Mouse (Mus musculus) adipocyte (in vitro differentiated cells): ENCODE results near the gene Gm38431.
A peak's percentile ranks its signal among the peaks of the same experiment; 100 is the strongest.

ENCODE experiments used
- DNase-seq: peaks from one replicate; pipeline ENCODE4 v3.0.0-alpha.2; 2016; ENCODE audit warnings: low spot score

The Gm38431 gene

DNA sequence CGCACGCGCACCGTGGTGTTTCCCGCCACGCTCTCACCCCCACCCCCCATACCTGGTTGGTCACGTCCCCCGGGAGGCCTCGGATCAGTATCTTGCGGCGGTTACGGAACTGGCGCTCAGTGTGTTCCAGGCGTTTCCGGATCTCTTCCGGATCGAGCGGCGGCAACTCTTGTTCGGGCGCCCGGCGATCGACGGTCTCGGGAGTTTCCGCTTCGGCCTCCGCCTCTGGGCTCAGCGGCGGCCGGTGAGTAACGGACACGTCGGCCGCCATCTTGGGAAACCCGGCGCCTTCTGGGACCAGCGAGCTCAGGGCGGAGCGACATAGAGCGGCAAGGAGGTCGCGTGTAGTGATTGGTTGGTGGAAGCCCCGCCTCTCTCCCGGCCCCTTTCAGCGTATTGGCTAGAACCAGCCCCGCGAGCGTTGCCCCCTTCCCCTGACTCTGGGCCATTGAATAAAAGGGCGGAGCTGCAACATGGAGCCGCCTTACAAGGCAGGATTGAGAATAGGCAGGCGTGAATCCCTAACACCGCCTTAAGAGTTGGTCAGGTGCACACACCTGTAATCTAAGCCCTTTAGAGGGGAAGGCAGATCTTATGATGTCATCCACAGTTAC, at the start of gene Gm38431, which contains the start of gene Raver1:
TSS of gene Gm38431 (minus strand) at position 291 of the 614 bp plus-strand sequence.
TSS of gene Raver1 (minus strand) at position 302 of the 614 bp plus-strand sequence.
- DNase-seq, result peak; percentile 98

DNA sequence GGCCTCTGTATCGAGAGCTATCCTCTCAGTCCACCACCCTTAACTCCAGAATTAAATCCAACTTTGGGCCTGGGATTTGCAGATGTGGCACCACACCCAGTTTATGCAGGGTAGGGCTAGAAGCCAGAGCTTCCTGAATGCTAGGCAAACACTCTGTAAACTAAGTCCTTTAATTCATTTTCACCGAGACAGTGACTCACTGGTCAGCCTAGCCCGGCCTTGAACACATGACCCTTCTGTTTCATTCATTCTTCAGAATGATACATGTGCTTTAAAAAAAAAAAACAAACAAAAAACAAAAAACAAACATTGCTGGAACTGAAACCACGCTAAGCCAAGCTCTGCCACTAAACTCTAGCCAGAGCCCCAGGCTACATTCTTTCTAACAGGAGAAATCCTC, 46.6 kb upstream of the Gm38431 start:
- peak; percentile 17 for DNase-seq

DNA sequence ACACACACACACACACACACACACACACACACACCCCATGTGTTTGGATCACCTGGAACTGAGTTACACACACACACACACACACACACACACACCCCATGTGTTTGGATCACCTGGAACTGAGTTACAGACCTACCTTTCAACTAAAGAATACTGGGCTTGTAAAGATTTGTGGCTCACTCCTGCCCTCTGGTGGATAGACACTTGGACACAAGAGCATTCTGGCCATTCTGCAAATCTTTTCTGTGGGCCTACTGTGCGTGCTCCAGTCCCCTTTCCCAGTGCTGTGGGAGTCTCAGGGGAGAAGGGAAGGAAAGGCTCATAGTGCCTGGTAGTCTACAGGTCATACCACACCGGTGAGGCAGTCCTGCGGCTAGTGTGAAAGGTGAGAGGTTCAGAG, 45.4 kb upstream of the Gm38431 start:
- peak; percentile 73 for DNase-seq

DNA sequence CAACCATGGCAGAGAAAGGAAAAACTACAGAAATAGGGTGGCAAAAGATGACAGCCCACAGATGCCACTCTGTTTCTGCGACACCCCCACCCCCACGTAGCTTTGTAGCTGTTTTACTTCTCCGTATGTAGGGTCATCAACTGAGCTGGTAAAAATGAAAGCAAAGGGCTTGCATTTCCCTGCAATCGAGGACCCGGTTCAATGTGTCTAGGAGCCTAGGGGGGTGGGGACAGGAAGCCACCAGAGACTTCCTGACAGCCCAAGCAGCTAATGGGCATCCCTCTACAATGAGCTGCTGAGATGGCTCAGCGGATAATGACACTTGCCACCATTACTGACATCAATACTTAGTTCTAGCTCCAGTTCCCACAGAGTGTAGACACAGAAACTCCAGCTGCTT, 44.6 kb upstream of the Gm38431 start:
- DNase-seq, result no peak

DNA sequence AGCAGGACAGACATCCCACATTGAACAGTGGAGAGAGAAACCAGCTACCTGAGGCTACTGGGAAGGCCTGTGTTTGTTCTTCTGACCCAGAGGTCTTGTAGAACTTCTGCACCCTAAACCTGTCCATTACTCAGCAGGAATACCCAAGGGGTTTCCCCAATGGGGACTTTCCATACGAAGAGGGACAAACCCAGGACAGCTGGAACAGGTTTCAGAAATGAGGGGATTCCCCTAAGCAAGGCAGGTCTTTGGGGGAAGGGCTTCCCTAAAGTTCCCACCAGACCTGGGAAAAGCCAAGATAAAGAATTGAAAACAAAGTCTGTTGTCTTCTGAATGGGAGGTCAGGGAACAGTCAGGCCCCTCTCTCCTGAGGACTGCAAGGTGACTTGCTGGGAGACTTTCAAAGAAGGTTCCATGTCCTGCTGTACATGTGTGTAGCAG, 44.2 kb upstream of the Gm38431 start:
- no peak for DNase-seq

DNA sequence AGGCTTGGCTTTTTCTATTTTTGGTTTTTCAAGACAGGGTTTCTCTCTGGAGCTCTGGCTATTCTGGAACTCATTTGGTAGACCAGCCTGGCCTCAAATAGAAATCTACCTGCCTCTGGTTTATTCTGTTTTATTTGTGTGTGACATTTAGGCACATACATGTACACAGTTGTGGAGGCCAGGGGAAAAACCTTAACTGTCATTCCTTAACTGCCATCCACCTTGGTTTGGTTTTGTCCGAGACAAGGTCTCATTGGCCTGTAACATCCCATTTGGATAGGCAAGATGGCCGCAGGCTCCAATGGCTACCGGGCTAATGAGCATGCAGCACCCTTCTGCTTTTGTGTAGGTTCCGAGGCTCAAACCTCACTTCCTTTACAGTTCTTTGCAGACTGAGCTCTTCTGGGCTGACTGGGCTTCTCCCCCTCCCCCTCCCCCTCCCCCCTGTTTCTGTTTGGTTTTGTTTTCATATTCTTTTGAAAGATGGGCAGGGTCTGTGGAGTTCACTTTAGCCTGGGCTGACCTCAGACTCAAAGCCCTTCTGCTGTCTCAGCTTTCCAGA, 43.6 kb upstream of the Gm38431 start:
- DNase-seq, result no peak

GRCm38 (mm10) chr9:21134595-21135328, 43.0 kb upstream of the Gm38431 start:
- peak; percentile 69 for DNase-seq

- no peak for DNase-seq
Observed at GRCm38 (mm10) chr9:21133064-21133707, 41.4 kb upstream of the Gm38431 start.

DNA sequence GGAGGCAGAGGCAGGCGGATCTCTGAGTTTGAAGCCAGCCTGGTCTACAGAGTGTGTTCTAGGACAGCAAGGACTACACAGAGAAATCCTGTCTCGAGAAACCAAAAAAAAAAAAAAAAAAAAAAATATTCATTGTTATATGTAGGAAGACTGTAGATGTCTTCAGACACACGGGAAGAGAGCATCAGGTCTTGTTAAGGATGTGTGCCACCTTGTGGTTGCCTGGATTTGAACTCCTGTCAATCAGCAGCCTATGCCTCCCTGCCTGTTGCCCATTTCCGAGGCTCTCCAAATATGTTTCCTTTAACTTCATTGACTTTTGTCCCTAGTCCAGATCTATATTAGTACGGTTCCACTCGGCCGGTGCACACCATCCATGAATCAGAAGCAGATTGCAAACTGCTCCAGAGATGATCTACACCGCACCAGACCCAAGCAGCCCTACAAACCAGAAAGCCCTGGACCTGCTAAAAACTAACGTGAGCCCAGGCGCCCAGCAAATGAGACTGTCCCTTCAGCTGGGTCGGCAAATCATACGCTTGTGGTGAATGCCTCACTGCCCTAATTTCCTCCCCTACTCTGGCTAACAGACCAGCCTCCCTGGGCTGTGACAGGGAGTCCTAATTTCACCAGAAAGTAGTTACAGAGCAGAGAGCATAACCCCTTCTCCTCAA, 40.4 kb upstream of the Gm38431 start:
- peak; percentile 22 for DNase-seq

GRCm38 (mm10) chr9:21131059-21131956, 39.5 kb upstream of the Gm38431 start, which contains the start of gene Tyk2:
TSS of gene Tyk2 (minus strand) at chr9:21131243.
- peak; percentile 98 for DNase-seq

DNA sequence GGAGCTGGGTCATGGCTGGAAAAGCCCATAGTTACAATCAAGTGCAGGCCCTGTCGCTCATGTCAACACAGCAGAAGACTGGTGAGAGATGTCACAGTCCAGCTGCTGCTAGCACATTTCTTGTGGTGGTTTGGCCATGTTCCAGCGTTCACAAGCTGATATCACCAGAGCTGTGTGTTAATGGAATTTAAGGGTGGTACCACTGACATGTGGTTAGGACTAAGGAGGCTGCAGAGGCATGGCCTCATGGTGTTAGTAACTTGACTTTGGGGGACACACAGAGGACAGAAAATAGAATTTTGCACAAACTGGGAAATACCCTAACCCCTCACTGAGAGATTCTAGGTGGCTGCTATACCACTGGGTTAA, 34.4 kb upstream of the Gm38431 start:
- DNase-seq, result no peak

GRCm38 (mm10) chr9:21125502-21126258, 33.9 kb upstream of the Gm38431 start:
- no peak for DNase-seq

DNA sequence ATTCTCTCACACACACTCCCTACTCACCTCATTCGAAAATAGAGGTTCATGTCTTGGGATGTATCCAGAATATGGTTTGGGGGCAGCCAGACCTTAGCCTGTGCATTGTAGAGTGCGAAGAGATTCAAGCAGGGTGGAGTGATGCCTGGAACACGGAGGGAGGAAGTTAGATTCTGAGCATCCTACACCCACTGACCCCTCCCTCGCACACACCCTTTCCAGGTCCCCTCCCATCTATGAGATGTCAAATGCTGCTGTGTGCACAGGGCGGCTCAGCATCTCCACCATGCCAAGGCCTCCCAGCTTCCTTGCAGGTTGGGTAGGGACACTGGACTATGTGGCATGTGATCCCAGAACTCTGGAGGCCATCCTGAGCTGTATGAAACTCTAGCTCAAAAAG, 33.0 kb upstream of the Gm38431 start:
- no peak for DNase-seq

DNA sequence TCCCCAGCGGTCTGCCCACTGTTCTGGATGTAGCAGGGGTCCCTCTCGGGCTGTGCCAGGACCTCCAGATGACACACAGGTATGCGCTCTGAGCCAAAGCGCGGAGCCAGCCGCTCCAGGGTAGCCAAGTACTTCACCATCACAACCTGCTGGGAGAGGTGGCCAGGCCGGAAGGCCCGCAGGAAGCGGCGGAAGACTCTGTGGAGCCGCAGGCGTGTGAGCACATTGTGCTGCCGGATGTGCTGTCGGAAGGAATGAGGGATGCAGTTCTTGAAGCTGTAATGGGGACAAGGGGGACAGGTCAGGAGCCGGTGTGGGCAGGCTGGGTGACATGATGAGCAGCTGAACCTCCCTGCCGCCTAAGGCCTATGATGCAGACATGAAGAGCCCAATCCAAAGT, 29.7 kb upstream of the Gm38431 start:
- DNase-seq, result no peak

GRCm38 (mm10) chr9:21117073-21117472, 25.3 kb upstream of the Gm38431 start:
- no peak for DNase-seq

GRCm38 (mm10) chr9:21115105-21115504, 23.3 kb upstream of the Gm38431 start:
- no peak for DNase-seq

- no peak for DNase-seq
Observed at GRCm38 (mm10) chr9:21114190-21114589, 22.4 kb upstream of the Gm38431 start.

DNA sequence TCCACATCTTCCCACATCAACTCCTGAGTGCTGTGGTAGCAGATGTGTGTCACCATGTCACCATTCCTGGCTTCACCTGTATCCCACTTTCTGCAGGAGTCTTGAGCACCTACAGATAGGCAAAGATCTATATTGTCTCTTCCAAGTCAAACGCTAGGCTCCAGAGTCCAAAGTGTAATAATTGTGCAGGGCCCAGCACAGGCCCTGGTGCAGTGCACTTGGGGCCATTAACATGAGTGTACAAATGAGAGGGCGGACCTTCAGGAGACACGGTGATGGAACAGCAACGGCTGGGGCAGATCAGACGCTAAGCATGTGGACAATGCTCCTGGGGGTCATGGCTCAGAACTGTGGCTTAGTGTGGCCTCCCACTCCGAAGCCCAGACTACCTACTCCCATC, 22.0 kb upstream of the Gm38431 start:
- no peak for DNase-seq

GRCm38 (mm10) chr9:21107607-21108237, 15.9 kb upstream of the Gm38431 start:
- no peak for DNase-seq
